Mouse (Mus musculus) cerebellum, adult 8-10 months (tissue): ENCODE results near the gene Rnf115.

ENCODE experiments used
- DNase-seq: peaks from one replicate; pipeline ENCODE4 v3.0.0; 2022

The Rnf115 gene

GRCm38 (mm10) chr3:96788506-96788905, 61.0 kb downstream of the Rnf115 start:
- no peak for DNase-seq

GRCm38 (mm10) chr3:96800254-96800653, 72.8 kb downstream of the Rnf115 start:
- no peak for DNase-seq

- DNase-seq = no peak
These were observed 74.8 kb downstream of the Rnf115 start for GRCm38 (mm10) chr3:96802214-96802613.

GRCm38 (mm10) chr3:96808136-96808535, 80.7 kb downstream of the Rnf115 start:
- DNase-seq = no peak

GRCm38 (mm10) chr3:96808651-96809050, 81.2 kb downstream of the Rnf115 start:
- no peak for DNase-seq

GRCm38 (mm10) chr3:96811232-96811631, 83.8 kb downstream of the Rnf115 start:
- DNase-seq = no peak

- DNase-seq = peak; percentile 63
These were observed 85.1 kb downstream of the Rnf115 start for GRCm38 (mm10) chr3:96812395-96813091.

- DNase-seq = no peak
These were observed 85.6 kb downstream of the Rnf115 start for GRCm38 (mm10) chr3:96813106-96813505.

GRCm38 (mm10) chr3:96813591-96814244, 86.3 kb downstream of the Rnf115 start:
- DNase-seq = no peak

GRCm38 (mm10) chr3:96814342-96814741, 86.9 kb downstream of the Rnf115 start:
- no peak for DNase-seq

- DNase-seq = no peak
These were observed 92.9 kb downstream of the Rnf115 start for GRCm38 (mm10) chr3:96820116-96820915.

- no peak for DNase-seq
These were observed 94.1 kb downstream of the Rnf115 start for GRCm38 (mm10) chr3:96821581-96821980.

- no peak for DNase-seq
These were observed 96.2 kb downstream of the Rnf115 start for GRCm38 (mm10) chr3:96823701-96824100.

GRCm38 (mm10) chr3:96824614-96825013, 97.2 kb downstream of the Rnf115 start:
- no peak for DNase-seq

GRCm38 (mm10) chr3:96825261-96825660, 97.8 kb downstream of the Rnf115 start:
- DNase-seq = no peak

- DNase-seq = no peak
These were observed 100.9 kb downstream of the Rnf115 start for GRCm38 (mm10) chr3:96828308-96828864.

GRCm38 (mm10) chr3:96828984-96829383, 101.5 kb downstream of the Rnf115 start, which contains the start of the genes Pdzk1 and Cd160:
TSS of gene Pdzk1 (plus strand) at chr3:96829284.
TSS of gene Cd160 (minus strand) at chr3:96829351.
- no peak for DNase-seq

GRCm38 (mm10) chr3:96829856-96830255, 102.4 kb downstream of the Rnf115 start:
- no peak for DNase-seq

GRCm38 (mm10) chr3:96832930-96833329, 105.5 kb downstream of the Rnf115 start:
- no peak for DNase-seq

GRCm38 (mm10) chr3:96834587-96835348, 107.3 kb downstream of the Rnf115 start:
- no peak for DNase-seq

GRCm38 (mm10) chr3:96836414-96836813, 109.0 kb downstream of the Rnf115 start:
- no peak for DNase-seq

GRCm38 (mm10) chr3:96838996-96839645, 111.7 kb downstream of the Rnf115 start:
- DNase-seq = no peak
